Mouse (Mus musculus) urinary bladder, postnatal 0 days (tissue): ENCODE data around the gene C2cd3. TPM values are rescaled to one million over a fixed set of nuclear protein-coding genes. Genes with fewer than 3 reads are reported as not detected.

Source experiments
- polyA plus RNA-seq: library from polyadenylated mRNA; unstranded; fragments of >200 nt; fragmentation: Nextera tagmentation; extraction: Ambion mirVana; gene quantifications from 2 replicates; pipeline ENCODE4 v1.2.1, GENCODE M21; 2015

Gene C2cd3
- polyA plus RNA-seq: 5.6 and 6.6 TPM in 2 replicates

DNA sequence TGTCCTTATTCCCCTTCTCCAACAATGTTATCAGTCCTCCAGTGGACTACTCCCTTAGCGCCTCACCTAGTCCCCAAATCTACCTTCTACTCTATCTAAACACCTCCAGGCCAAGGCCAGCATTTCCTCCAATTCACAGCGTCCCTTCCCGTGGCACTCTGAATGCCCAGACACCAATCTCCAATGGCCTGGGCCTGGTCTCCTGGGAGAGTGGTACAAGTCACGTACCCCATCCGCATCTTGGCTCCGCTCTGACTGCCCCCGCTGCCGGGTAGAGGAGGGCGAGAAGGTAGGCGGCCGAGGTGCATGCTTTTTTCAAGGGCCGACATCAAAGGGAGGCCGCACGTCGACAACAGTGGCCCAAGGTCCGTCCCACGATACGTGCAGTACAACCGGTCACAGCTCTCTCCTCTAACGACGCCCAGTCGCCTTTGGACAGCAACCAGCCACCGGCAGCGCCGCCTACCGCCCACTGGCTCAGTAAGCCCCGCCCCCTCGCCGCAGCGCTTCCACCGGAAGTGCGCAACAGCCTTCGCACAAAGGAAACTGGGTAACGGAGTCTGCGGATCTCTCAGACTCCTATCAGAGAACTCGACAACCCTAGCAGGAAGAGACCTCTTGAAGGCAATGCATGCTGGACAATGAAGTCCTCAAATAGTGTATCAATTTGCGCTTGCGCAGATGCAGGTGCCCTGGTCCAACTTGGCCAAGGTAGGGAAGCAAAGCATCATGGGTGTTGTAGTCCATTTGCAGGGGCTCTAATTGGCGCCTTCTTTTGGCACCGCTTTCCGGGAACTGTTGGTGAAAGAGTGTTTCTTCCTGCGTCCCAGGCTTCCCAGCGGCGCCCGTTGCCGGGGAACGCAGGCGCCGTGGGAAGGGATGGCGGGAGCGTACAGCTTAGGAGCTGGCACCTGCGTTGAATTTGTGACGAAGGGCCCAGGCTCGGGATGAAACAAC, at the start of gene C2cd3, which contains the start of gene Ppme1:
Gene C2cd3 (plus strand): TSS at position 739 of the 957 bp plus-strand sequence.
Gene Ppme1 (minus strand): TSS at position 813 of the 957 bp plus-strand sequence.

DNA sequence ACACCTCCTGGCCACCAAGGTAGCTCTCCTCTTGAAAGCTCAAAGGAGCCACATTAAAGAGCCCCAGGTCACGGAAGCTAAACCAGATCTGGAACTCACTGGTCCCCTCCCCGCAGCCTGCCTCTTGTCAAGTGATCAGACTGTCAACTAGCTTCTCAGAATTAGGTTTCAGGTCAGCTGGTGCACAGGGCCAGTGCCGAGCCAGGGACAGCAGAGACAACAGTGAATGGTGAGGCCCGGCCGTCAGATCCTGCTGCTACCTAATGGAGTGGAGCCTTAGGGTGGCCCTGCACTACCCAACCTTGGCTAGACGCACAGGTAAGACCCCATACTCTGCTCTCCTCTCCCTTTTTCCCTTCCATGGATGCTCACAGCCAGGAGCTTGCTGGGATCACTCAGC, 100.7 kb downstream of the C2cd3 start, which contains the start of gene Ucp3:
Gene Ucp3 (plus strand): TSS at position 214 of the 400 bp plus-strand sequence.

DNA sequence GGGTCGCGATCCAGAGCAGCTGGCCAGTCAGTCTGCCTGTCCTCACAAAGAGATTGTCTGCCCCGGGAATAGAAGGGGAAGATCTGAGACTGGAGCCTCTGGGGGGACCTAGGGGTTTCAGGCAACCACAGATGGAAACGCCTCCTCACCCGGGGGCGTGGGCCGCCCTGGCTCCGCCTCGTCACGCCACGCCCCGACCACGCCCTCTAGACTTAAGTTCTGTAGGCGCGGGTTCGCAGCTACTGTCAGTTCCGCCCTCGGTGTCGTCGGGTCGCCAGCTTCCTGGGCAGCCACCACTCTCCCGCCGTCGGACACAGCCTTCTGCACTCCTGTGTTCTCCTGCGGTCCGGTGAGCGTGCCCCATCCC, 121.1 kb downstream of the C2cd3 start, which contains the start of gene Ucp2:
Gene Ucp2 (plus strand): TSS at position 221 of the 367 bp plus-strand sequence.

DNA sequence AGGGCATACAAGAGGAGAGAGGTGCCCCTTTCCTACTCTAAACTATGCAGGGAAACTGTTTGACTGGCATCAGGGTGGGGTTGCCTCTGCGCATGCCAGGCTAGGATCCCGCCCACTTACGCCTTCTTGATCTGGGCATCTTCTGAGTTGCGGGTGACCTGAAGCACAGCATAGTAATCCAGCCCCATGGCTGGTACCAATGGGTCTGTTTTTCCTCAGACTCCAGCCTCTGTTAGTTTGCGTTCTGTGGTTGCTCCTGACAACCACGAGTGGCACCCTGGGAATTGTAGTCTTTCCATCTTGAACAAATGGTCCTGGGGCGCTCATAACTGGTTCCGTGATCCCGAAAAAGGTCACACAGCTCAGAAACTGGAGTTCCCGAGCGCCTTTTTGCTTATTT, 142.5 kb downstream of the C2cd3 start, which contains the start of gene Dnajb13:
Gene Dnajb13 (minus strand): TSS at position 388 of the 400 bp plus-strand sequence.

Other genes with a start within 250 kb of the C2cd3 start
- 13.1 and 15.2 TPM in 2 replicates for gene Lipt2, start 213.0 kb upstream of the C2cd3 start, polyA plus RNA-seq
- gene Kcne3, start 195.7 kb upstream of the C2cd3 start, polyA plus RNA-seq: 1.2 and 1.4 TPM in 2 replicates
- 1.1 TPM in 2 replicates for gene Pgm2l1, start 144.8 kb upstream of the C2cd3 start, polyA plus RNA-seq
- 3.8 and 7.2 TPM in 2 replicates for gene P4ha3, start 86.7 kb upstream of the C2cd3 start, polyA plus RNA-seq
- 87.3 and 102 TPM in 2 replicates for gene Ppme1, start 74 bp downstream of the C2cd3 start, polyA plus RNA-seq
- gene Ucp3, start 100.8 kb downstream of the C2cd3 start, polyA plus RNA-seq: 0.05 TPM in 1 of 2 replicates, not detected in the other
- gene Ucp2, start 121.1 kb downstream of the C2cd3 start, polyA plus RNA-seq: 179 and 263 TPM in 2 replicates
- 0.25 and 0.46 TPM in 2 replicates for gene Dnajb13, start 142.7 kb downstream of the C2cd3 start, polyA plus RNA-seq
- 17.0 and 27.8 TPM in 2 replicates for gene Coa4, start 164.8 kb downstream of the C2cd3 start, polyA plus RNA-seq
- 63.6 and 79.6 TPM in 2 replicates for gene Rab6a, start 235.2 kb downstream of the C2cd3 start, polyA plus RNA-seq
- 67.1 and 68.4 TPM in 2 replicates for gene Mrpl48, start 236.1 kb downstream of the C2cd3 start, polyA plus RNA-seq